Mouse (Mus musculus): ENCODE results near the gene Wwox.

DNA sequence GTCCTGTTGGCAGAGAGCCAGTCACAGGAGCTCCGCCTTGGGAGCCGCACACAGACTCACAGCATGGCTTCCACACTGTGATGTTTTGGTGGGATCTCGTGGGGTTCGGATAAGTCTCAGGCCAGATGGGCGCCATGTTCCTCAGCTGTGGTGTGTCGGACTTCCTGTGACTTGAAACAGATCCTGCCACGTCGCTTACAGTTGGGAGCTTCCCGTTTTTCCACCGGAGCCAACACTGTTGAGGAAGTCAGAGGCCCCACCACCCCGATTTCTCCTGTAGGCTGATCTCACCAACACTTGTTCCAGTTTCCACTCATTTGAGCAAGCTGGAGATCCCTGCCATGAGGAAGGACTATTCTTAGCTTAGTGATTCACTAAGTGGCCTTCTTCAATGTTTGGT lies 34.1 kb downstream of the Wwox start:
- no peak for TF ChIP-seq GATA1 (IDR thresholded peaks at IDR 0.05; ENCODE audit: borderline replicate concordance, low read length)
- TF ChIP-seq FLI1 (IDR thresholded peaks at IDR 0.05; ENCODE audit: low read length), result no peak

Measured in megakaryocyte, embryonic 14.5 days (primary cell).